Mouse (Mus musculus): ENCODE data around the gene Arhgdig. TPM values are rescaled to one million over a fixed set of nuclear protein-coding genes. Genes with fewer than 3 reads are reported as not detected.

Gene Arhgdig
- total RNA-seq (2014; fragmentation: Nextera tagmentation) (not detected in 2 replicates), total RNA-seq (2017) (0.98 TPM in 1 of 2 replicates, not detected in the other)

GRCm38 (mm10) chr17:26207686-26208085 lies at the start of gene Arhgdig:
Gene Arhgdig (minus strand): TSS chr17:26207786.
- ATAC-seq (replicated peaks; ENCODE audit: poor library complexity, severe bottlenecking): no peak

- ATAC-seq (replicated peaks; ENCODE audit: poor library complexity, severe bottlenecking): no peak
These were observed 47.7 kb upstream of the Arhgdig start for GRCm38 (mm10) chr17:26255313-26255712.

- no peak; the same call in 1 of the 2 replicates for ATAC-seq (replicated peaks; ENCODE audit: poor library complexity, severe bottlenecking)
These were observed 45.8 kb upstream of the Arhgdig start for GRCm38 (mm10) chr17:26253399-26253798.

- ATAC-seq (replicated peaks; ENCODE audit: poor library complexity, severe bottlenecking): peak; percentile 90
These were observed 45.1 kb upstream of the Arhgdig start, which contains the start of gene Luc7l for GRCm38 (mm10) chr17:26252539-26253251. Gene Luc7l (plus strand): TSS chr17:26252896.

GRCm38 (mm10) chr17:26251886-26252538 lies 44.4 kb upstream of the Arhgdig start:
- 0 out of 2 replicates have a peak, but pooled peaks have one; percentile 31 for ATAC-seq (replicated peaks; ENCODE audit: poor library complexity, severe bottlenecking)

GRCm38 (mm10) chr17:26244101-26244841 lies 36.7 kb upstream of the Arhgdig start, which contains the start of gene Fam234a:
Gene Fam234a (minus strand): TSS chr17:26244242.
- ATAC-seq (replicated peaks; ENCODE audit: poor library complexity, severe bottlenecking): peak; percentile 95

GRCm38 (mm10) chr17:26243471-26244100 lies 36.0 kb upstream of the Arhgdig start:
- peak; percentile 52 for ATAC-seq (replicated peaks; ENCODE audit: poor library complexity, severe bottlenecking)

GRCm38 (mm10) chr17:26240990-26241389 lies 33.4 kb upstream of the Arhgdig start:
- ATAC-seq (replicated peaks; ENCODE audit: poor library complexity, severe bottlenecking): no peak

GRCm38 (mm10) chr17:26240120-26240790 lies 32.7 kb upstream of the Arhgdig start:
- no peak for ATAC-seq (replicated peaks; ENCODE audit: poor library complexity, severe bottlenecking)

GRCm38 (mm10) chr17:26239551-26239950 lies 32.0 kb upstream of the Arhgdig start:
- ATAC-seq (replicated peaks; ENCODE audit: poor library complexity, severe bottlenecking): no peak

- peak; percentile 75 for ATAC-seq (replicated peaks; ENCODE audit: poor library complexity, severe bottlenecking)
These were observed 30.1 kb upstream of the Arhgdig start for GRCm38 (mm10) chr17:26237667-26238066.

GRCm38 (mm10) chr17:26235077-26235815 lies 27.7 kb upstream of the Arhgdig start:
- peak; percentile 38; the same call in 1 of the 2 replicates for ATAC-seq (replicated peaks; ENCODE audit: poor library complexity, severe bottlenecking)

- ATAC-seq (replicated peaks; ENCODE audit: poor library complexity, severe bottlenecking): no peak
These were observed 26.8 kb upstream of the Arhgdig start for GRCm38 (mm10) chr17:26234386-26234785.

- ATAC-seq (replicated peaks; ENCODE audit: poor library complexity, severe bottlenecking): no peak
These were observed 25.3 kb upstream of the Arhgdig start for GRCm38 (mm10) chr17:26232863-26233262.

- peak; percentile 50 for ATAC-seq (replicated peaks; ENCODE audit: poor library complexity, severe bottlenecking)
These were observed 23.6 kb upstream of the Arhgdig start for GRCm38 (mm10) chr17:26231156-26231555.

- ATAC-seq (replicated peaks; ENCODE audit: poor library complexity, severe bottlenecking): peak; percentile 82
These were observed 22.2 kb upstream of the Arhgdig start for GRCm38 (mm10) chr17:26229776-26230175.

- no peak for ATAC-seq (replicated peaks; ENCODE audit: poor library complexity, severe bottlenecking)
These were observed 17.6 kb upstream of the Arhgdig start for GRCm38 (mm10) chr17:26225150-26225549.

GRCm38 (mm10) chr17:26221508-26221907 lies 13.9 kb upstream of the Arhgdig start:
- ATAC-seq (replicated peaks; ENCODE audit: poor library complexity, severe bottlenecking): no peak

GRCm38 (mm10) chr17:26212681-26213080 lies 5.1 kb upstream of the Arhgdig start:
- ATAC-seq (replicated peaks; ENCODE audit: poor library complexity, severe bottlenecking): no peak
